Mouse (Mus musculus) myocyte (in vitro differentiated cells): ENCODE measurements at regions not wholly inside any gene's neighbourhood (a gene's known extent, or its start where the extent isn't known, plus 50 kb on each side); places are given as distances from the start of the nearest gene placed in this dataset.

Experiments used
- E2F4 ChIP-seq: IDR thresholded peaks from one replicate; pipeline ENCODE4 v1.6.1; 2011; ENCODE audit warnings: mild to moderate bottlenecking, control low read depth, moderate library complexity; ENCODE audit not compliant: insufficient read depth
- MAX ChIP-seq: IDR thresholded peaks from one replicate; pipeline ENCODE4 v1.6.1; 2011; ENCODE audit warnings: low read depth, mild to moderate bottlenecking, control low read depth
- POLR2A ChIP-seq: IDR thresholded peaks from one replicate; pipeline ENCODE4 v1.6.1; 2011; ENCODE audit warnings: low read depth, mild to moderate bottlenecking, control low read depth, moderate library complexity; ENCODE audit not compliant: insufficient read length
- POLR2AphosphoS2 ChIP-seq: IDR thresholded peaks from one replicate; pipeline ENCODE4 v1.6.1; 2011; ENCODE audit warnings: low read depth, control low read depth; ENCODE audit not compliant: insufficient read length
- REST ChIP-seq: IDR thresholded peaks from one replicate; pipeline ENCODE4 v1.6.1; 2011; ENCODE audit warnings: mild to moderate bottlenecking, control low read depth, moderate library complexity; ENCODE audit not compliant: insufficient read depth, insufficient read length
- SRF ChIP-seq: IDR thresholded peaks from one replicate; pipeline ENCODE4 v1.6.1; 2011; ENCODE audit warnings: low read depth; ENCODE audit not compliant: control insufficient read depth, insufficient read length
- TCF12 ChIP-seq: IDR thresholded peaks from one replicate; pipeline ENCODE4 v1.6.1; 2011; ENCODE audit warnings: mild to moderate bottlenecking, control low read depth; ENCODE audit not compliant: poor library complexity, insufficient read depth, severe bottlenecking
- TCF3 ChIP-seq: IDR thresholded peaks from one replicate; pipeline ENCODE4 v1.6.1; 2011; ENCODE audit warnings: low read depth, control low read depth; ENCODE audit not compliant: insufficient read length
- USF1 ChIP-seq: IDR thresholded peaks from one replicate; pipeline ENCODE4 v1.6.1; 2011; ENCODE audit warnings: low read depth, mild to moderate bottlenecking, control low read depth, moderate library complexity

DNA sequence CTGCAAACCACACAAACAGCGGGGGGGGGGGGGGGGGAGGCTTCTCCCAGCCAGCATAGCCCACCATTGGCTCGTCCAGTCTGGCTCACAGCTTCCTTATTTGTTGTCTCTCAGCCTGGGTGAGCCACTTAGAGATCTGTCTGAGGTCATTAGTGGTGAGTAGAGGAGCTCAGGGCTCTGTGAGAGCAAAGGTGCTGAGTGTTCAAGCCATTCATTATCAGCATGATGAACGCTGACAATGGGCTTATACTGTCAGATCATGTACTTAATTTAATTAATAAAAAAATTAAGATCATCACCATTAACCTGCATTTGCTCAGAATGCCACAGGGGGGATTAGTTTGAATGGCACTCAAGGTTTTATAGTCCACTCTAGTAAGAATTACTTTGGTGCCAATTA lies 98.5 kb downstream of the Gm12689 start:
- no peak for TF ChIP-seq TCF3
- TF ChIP-seq TCF12: no peak
- TF ChIP-seq SRF: no peak
- TF ChIP-seq POLR2A: no peak
- TF ChIP-seq MAX: no peak
- TF ChIP-seq USF1: no peak
- TF ChIP-seq E2F4: no peak
- TF ChIP-seq POLR2AphosphoS2: no peak
- TF ChIP-seq REST: no peak
